Mouse (Mus musculus) lung, postnatal 0 days (tissue): ENCODE data around the gene Rnf168. TPM values are rescaled to one million over a fixed set of nuclear protein-coding genes. Genes with fewer than 3 reads are reported as not detected.
"Not testable (repeated sequence)": the region's sequence is repeated elsewhere in the genome, so short reads cannot be mapped to it uniquely, and the experiment has no call there.

ENCODE experiments used
- ATAC-seq: fragments of 200-750 bp; cut with Nextera tagmentation; 2 replicates; pipeline ENCODE4 v1.8.0; 2017; ENCODE audit warnings: moderate library complexity
- DNase-seq: peaks from one replicate; pipeline ENCODE4 v3.0.0-alpha.2; 2016; ENCODE audit warnings: low spot score
- H3K27ac ChIP-seq: fragments of 300-500 bp; sonication (generic); 2 replicates; pipeline ENCODE4 v1.5.1; 2014; ENCODE audit warnings: antibody characterized with exemption, mild to moderate bottlenecking, low read length, mixed read lengths
- H3K27me3 ChIP-seq: fragments of 300-500 bp; sonication (generic); replicated peaks from 2 replicates; pipeline ENCODE4 v1.6.1; 2014; ENCODE audit warnings: low read length, mixed read lengths; ENCODE audit not compliant: insufficient read depth
- H3K36me3 ChIP-seq: fragments of 300-500 bp; sonication (generic); 2 replicates; pipeline ENCODE4 v1.6.1; 2014; ENCODE audit warnings: low read length, mixed read lengths; ENCODE audit not compliant: insufficient read depth
- H3K4me1 ChIP-seq: fragments of 300-500 bp; sonication (generic); 2 replicates; pipeline ENCODE4 v1.6.1; 2014; ENCODE audit warnings: antibody characterized with exemption, low read depth, low read length, mixed read lengths; ENCODE audit not compliant: insufficient read depth
- H3K4me2 ChIP-seq: fragments of 300-500 bp; sonication (generic); replicated peaks from 2 replicates; pipeline ENCODE4 v1.6.1; 2014; ENCODE audit warnings: low read depth, mild to moderate bottlenecking, low read length, moderate library complexity, mixed read lengths
- H3K4me3 ChIP-seq: fragments of 300-500 bp; sonication (generic); 2 replicates; pipeline ENCODE4 v1.5.1; 2014; ENCODE audit warnings: low read depth, low read length
- H3K9ac ChIP-seq: fragments of 300-500 bp; sonication (generic); replicated peaks from 2 replicates; pipeline ENCODE4 v1.6.1; 2014; ENCODE audit warnings: low read depth, mild to moderate bottlenecking
- H3K9me3 ChIP-seq: fragments of 300-500 bp; sonication (generic); 2 replicates; pipeline ENCODE4 v1.6.1; 2016; ENCODE audit warnings: low read length, mixed read lengths
- CTCF ChIP-seq: IDR thresholded peaks from 2 replicates; pipeline ENCODE4 v1.5.1; 2016; ENCODE audit warnings: antibody characterized with exemption, mild to moderate bottlenecking
- EP300 ChIP-seq: IDR thresholded peaks from 2 replicates; pipeline ENCODE4 v1.6.1; 2016; ENCODE audit warnings: antibody characterized with exemption, mild to moderate bottlenecking, control low read depth
- WGBS: fragments of 180-500 bp; shearing (Covaris S2); extraction: QIAGEN DNeasy Blood & Tissue Kit; methylation state at CpG from one replicate; pipeline ENCODE4 v1.1.7; 2014; 5-methylcytosine and 5-hydroxymethylcytosine counted together
- polyA plus RNA-seq: library from polyadenylated mRNA; unstranded; fragments of >200 nt; fragmentation: Nextera tagmentation; extraction: Ambion mirVana; gene quantifications from 2 replicates; pipeline ENCODE4 v1.2.1, GENCODE M21; 2015

Rnf168 gene
- polyA plus RNA-seq, 1 experiment from 2014 or later: 16.5 TPM

DNA sequence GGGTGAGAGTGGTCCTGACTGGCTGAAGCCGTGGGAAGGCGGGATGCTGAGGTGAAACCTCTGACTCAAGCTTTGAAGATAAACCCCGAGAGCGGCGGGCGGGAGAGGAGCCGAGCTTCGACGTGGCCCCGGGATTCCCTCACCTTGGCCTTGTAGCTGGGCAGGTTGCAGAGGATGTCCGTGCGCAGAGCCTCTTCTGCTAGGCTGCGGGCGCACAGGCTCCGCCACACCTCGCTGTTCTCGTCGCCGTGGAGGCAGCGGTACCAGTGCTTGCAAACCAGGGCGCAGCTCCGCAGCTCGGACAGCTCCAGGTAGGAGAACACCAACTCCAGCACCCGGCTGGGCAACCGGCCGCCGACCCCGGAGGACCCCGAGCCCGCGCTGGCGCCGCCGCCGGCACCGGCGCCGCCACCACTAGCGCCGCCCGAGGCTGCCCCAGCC lies 30.9 kb upstream of the Rnf168 start:
- H3K27ac ChIP-seq: peak overlapping the region; percentile 89
- ATAC-seq (peak; percentile 52), DNase-seq (peak; percentile 62)
- H3K9me3 ChIP-seq: no peaks in the 10 kb centered on the region
- peak overlapping the region; percentile 82 for H3K9ac ChIP-seq
- TF ChIP-seq CTCF (no peak), EP300 (no peak)
- no peaks in the 10 kb centered on the region for H3K27me3 ChIP-seq
- no peaks in the 10 kb centered on the region; the same call in 1 of the 2 replicates for H3K4me1 ChIP-seq
- peak overlapping the region; percentile 87 for H3K4me3 ChIP-seq
- peak overlapping the region; percentile 74 for H3K4me2 ChIP-seq
- H3K36me3 ChIP-seq: no peaks in the 10 kb centered on the region
- 4% methylated on average over 26 of the region's 41 CpGs for WGBS

DNA sequence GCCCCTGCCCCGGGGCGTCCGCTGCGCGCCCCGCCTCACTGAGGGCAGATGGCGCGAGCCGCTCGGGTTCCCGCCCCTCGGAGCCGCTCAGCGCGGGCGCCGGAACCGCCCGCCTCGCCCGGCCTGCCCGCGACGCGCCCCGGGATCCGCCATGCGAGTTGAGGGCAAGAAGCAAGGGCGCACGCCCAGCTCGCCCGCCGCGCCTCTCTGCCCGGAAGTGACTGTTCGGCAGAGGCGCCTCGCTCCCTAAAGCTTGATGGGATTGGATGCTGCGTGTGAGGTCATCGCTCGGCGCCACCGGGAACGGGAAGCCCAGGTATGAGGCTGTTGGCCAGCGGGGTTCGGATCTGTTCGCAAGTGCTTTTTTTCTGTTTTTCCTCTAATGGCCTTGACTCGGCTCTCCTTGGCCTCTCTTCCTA lies 30.3 kb upstream of the Rnf168 start, which contains the start of the genes Fbxo45 and Wdr53:
Gene Fbxo45 (minus strand): TSS at position 207 of the 419 bp plus-strand sequence.
Gene Wdr53 (plus strand): TSS at position 276 of the 419 bp plus-strand sequence.
- H3K9ac ChIP-seq: peak within 1 kb of the TSS; percentile 82
- peak within 1 kb of the TSS; percentile 74 for H3K4me2 ChIP-seq
- H3K4me3 ChIP-seq: peak within 1 kb of the TSS; percentile 87
- H3K27me3 ChIP-seq: no peaks in the 10 kb centered on the region
- peaks cover 2% of the 10 kb centered on the region; the same call in 1 of the 2 replicates for H3K36me3 ChIP-seq
- DNase-seq (peak; percentile 98), ATAC-seq (peak; percentile 98)
- no peaks in the 10 kb centered on the region; the same call in 1 of the 2 replicates for H3K4me1 ChIP-seq
- no peaks in the 10 kb centered on the region for H3K9me3 ChIP-seq
- peak within 1 kb of the TSS; percentile 89 for H3K27ac ChIP-seq
- under 1% methylated on average over 37 of the region's 48 CpGs for WGBS
- TF ChIP-seq CTCF (0 out of 2 replicates have a peak, but pooled peaks have one; percentile 1), EP300 (no peak)

DNA sequence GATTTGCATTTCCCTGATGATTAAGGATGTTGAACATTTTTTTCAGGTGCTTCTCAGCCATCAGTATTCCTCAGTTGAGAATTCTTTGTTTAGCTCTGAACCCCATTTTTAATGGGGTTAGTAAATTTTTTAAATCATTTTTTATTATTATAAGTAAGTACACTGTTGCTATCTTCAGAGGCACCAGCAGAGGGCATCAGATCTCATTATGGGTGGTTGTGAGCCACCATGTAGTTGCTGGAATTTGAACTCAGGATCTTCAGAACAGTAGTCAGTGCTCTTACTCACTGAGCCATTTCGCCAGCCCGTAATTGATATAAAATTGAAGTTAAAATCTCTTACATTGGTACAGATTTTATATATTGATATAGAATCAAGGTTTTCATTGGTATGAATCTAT lies 13.0 kb upstream of the Rnf168 start:
- not testable (repeated sequence) for H3K36me3 ChIP-seq, H3K9me3 ChIP-seq, H3K27me3 ChIP-seq, H3K4me1 ChIP-seq, H3K9ac ChIP-seq, ATAC-seq, H3K4me2 ChIP-seq, H3K4me3 ChIP-seq, DNase-seq, H3K27ac ChIP-seq
- peak; percentile 53 for TF ChIP-seq CTCF
- 88% methylated on average over 2 of the region's 2 CpGs for WGBS

DNA sequence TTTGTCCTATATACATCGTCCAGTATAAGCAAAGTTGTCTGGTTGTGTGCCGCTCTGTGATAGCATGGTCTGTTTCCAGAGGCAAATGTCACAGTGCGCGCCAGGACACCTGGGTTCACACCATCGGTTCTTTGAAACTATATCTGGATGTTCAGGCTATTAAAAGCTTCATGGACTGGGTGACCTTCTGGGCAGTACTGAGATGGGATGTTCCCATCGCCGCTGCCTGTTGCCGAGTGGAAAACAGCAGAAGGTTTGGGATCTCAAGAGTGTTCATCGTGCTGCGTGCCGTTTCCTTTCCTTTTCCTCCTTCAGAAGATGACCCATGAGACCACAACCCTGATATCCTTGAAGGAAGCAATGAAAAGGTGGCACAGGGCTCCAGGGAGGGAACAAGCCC lies 6.0 kb upstream of the Rnf168 start, which contains the start of gene Smco1:
Gene Smco1 (plus strand): TSS at position 178 of the 400 bp plus-strand sequence.
- no peak within 1 kb of the TSS for H3K4me3 ChIP-seq
- no peaks in the 10 kb centered on the region for H3K9me3 ChIP-seq
- no peak within 1 kb of the TSS for H3K9ac ChIP-seq
- H3K4me2 ChIP-seq: no peak within 1 kb of the TSS
- 78% methylated on average over 11 of the region's 11 CpGs for whole genome bisulfite sequencing
- H3K4me1 ChIP-seq: no peaks in the 10 kb centered on the region
- DNase-seq (no peak), ATAC-seq (no peak)
- H3K36me3 ChIP-seq: no peaks in the 10 kb centered on the region
- TF ChIP-seq EP300 (no peak), CTCF (no peak)
- H3K27ac ChIP-seq: no peak within 1 kb of the TSS
- H3K27me3 ChIP-seq: no peaks in the 10 kb centered on the region

DNA sequence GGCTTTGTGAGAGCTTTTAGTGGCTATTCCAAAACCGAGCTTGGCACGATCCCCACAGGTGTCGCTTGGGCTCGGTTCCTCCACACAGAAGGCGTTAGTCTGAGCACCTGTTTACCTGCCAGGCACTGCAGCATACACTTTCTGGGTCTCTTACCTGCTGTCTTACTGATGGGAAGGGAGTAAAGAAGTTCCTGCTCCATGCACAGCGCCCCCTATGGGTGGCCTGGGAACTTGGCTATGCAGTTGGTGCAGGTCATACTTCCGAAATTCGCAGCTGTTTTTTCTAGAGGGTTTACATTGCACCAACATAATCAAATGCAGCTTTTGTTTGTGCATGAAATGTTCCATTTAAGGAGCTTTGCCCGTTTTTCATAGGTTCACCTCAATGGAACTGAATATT lies 3.9 kb upstream of the Rnf168 start:
- H3K36me3 ChIP-seq: no peaks in the 10 kb centered on the region
- DNase-seq (peak; percentile 12), ATAC-seq (no peak)
- 45% methylated on average over 9 of the region's 9 CpGs for WGBS
- H3K9ac ChIP-seq: no peak overlapping the region
- H3K4me3 ChIP-seq: no peak overlapping the region
- no peak overlapping the region for H3K27ac ChIP-seq
- H3K27me3 ChIP-seq: no peaks in the 10 kb centered on the region
- H3K9me3 ChIP-seq: no peaks in the 10 kb centered on the region
- no peak overlapping the region for H3K4me2 ChIP-seq
- peak; percentile 57 for TF ChIP-seq CTCF
- TF ChIP-seq EP300: no peak
- peaks cover under 1% of the 10 kb centered on the region; the same call in 1 of the 2 replicates for H3K4me1 ChIP-seq

DNA sequence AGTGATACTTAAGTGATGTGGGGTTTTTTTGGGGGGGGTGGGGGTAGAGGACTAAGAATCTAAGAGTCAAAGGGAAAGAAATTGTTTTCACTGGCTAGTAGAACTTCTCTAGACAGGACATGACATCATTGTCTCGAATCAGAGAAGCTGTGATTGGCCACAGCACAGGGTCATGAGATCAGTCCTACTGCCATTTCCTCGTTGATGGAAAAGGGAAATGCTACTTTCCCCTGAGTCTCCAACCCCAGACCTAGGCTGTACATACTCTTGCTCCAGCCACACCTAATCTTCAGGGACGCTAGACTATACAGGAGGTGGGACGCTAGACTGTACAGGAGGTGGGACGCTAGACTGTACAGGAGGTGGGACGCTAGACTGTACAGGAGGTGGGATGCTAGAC lies 2.2 kb upstream of the Rnf168 start:
- no peak overlapping the region for H3K4me3 ChIP-seq
- no peak for DNase-seq
- no peak for ATAC-seq
- H3K9me3 ChIP-seq: no peaks in the 10 kb centered on the region
- peaks cover 4% of the 10 kb centered on the region; the same call in 1 of the 2 replicates for H3K4me1 ChIP-seq
- H3K4me2 ChIP-seq: no peak overlapping the region
- H3K27me3 ChIP-seq: no peaks in the 10 kb centered on the region
- H3K9ac ChIP-seq: no peak overlapping the region
- H3K27ac ChIP-seq: no peak overlapping the region
- WGBS: 80% methylated on average over 6 of the region's 6 CpGs
- no peak for TF ChIP-seq CTCF
- no peak for TF ChIP-seq EP300
- no peaks in the 10 kb centered on the region for H3K36me3 ChIP-seq
